Mouse (Mus musculus) CH12.LX (cell line): ENCODE measurements around the gene Tbc1d2b. TPM values are rescaled to one million over a fixed set of nuclear protein-coding genes. Genes with fewer than 3 reads are reported as not detected.
A peak's percentile ranks its signal among the peaks of the same experiment; 100 is the strongest.

Experiments
- DNase-seq: peaks from one replicate; pipeline ENCODE4 v3.0.0-alpha.2; 2013; ENCODE audit errors: extremely low read depth
- H3K27ac ChIP-seq: 2 replicates; pipeline ENCODE4 v1.5.1; 2012; ENCODE audit warnings: low read depth, mild to moderate bottlenecking, control low read depth, moderate library complexity; ENCODE audit not compliant: insufficient read depth
- H3K27me3 ChIP-seq: replicated peaks from 2 replicates; pipeline ENCODE3; 2012; ENCODE audit warnings: inconsistent platforms
- H3K36me3 ChIP-seq, 2 experiments: replicated peaks in 1 of 2; 2 replicates each; pipeline versions ENCODE3 to v1.6.1; 2012; ENCODE audit warnings: inconsistent platforms in 1 of 2, low read length in 1 of 2, mild to moderate bottlenecking in 1 of 2, mixed read lengths in 1 of 2, moderate library complexity in 1 of 2; ENCODE audit not compliant: control insufficient read depth in 1 of 2, insufficient read depth in 1 of 2
- H3K4me1 ChIP-seq, 2 experiments: 2 replicates each; pipeline ENCODE4 v1.6.1; 2012; ENCODE audit warnings: inconsistent platforms in 1 of 2, moderate library complexity in 1 of 2; ENCODE audit not compliant: insufficient read depth in 2 of 2, control insufficient read depth in 1 of 2
- H3K4me2 ChIP-seq: 2 replicates; pipeline ENCODE4 v1.6.1; 2012; ENCODE audit warnings: low read depth, mild to moderate bottlenecking, control low read depth; ENCODE audit not compliant: poor library complexity, insufficient read depth, severe bottlenecking
- H3K4me3 ChIP-seq, 3 experiments: fragments of 150-350 bp in 1 of 3; sonication (generic) in 1 of 3; replicated peaks in 1 of 3; 2 replicates each; pipeline versions ENCODE3 to v1.5.1; 2011 to 2012; ENCODE audit warnings: low read depth in 2 of 3, low read length in 2 of 3, mild to moderate bottlenecking in 2 of 3, moderate library complexity in 2 of 3, control low read depth in 1 of 3, improper control_type of control experiment in 1 of 3, inconsistent platforms in 1 of 3, mixed read lengths in 1 of 3; ENCODE audit not compliant: poor library complexity in 1 of 3
- H3K79me2 ChIP-seq: replicated peaks from 2 replicates; pipeline ENCODE4 v1.6.1; 2012; ENCODE audit warnings: mild to moderate bottlenecking, moderate library complexity; ENCODE audit not compliant: control insufficient read depth, poor library complexity, insufficient read depth, severe bottlenecking; ENCODE audit errors: extremely low read depth
- H3K9ac ChIP-seq: 2 replicates; pipeline ENCODE4 v1.6.1; 2012; ENCODE audit warnings: low read depth, mild to moderate bottlenecking, control low read depth, moderate library complexity; ENCODE audit not compliant: insufficient read depth
- H3K9me3 ChIP-seq: replicated peaks from 2 replicates; pipeline ENCODE3; 2012; ENCODE audit warnings: low read length, inconsistent platforms, mixed read lengths
- CHD1 ChIP-seq: IDR thresholded peaks from 2 replicates; pipeline ENCODE4 v1.6.1; 2012; ENCODE audit warnings: low read depth, low read length, improper control_type of control experiment, inconsistent platforms
- CHD2 ChIP-seq: IDR thresholded peaks from 2 replicates; pipeline ENCODE4 v1.6.1; 2011; ENCODE audit warnings: low read length, improper control_type of control experiment
- E2F4 ChIP-seq: IDR thresholded peaks from 2 replicates; pipeline ENCODE4 v1.6.1; 2011; ENCODE audit warnings: low read depth, low read length, improper control_type of control experiment; ENCODE audit not compliant: insufficient replicate concordance
- GABPA ChIP-seq: IDR thresholded peaks from 2 replicates; pipeline ENCODE4 v1.6.1; 2012; ENCODE audit warnings: low read depth, low read length, improper control_type of control experiment, inconsistent platforms; ENCODE audit not compliant: insufficient replicate concordance
- JUN ChIP-seq: IDR thresholded peaks from 2 replicates; pipeline ENCODE4 v1.6.1; 2011; ENCODE audit warnings: low read depth, mild to moderate bottlenecking, low read length, improper control_type of control experiment, moderate library complexity; ENCODE audit not compliant: insufficient read depth
- MAFK ChIP-seq: IDR thresholded peaks from 2 replicates; pipeline ENCODE4 v1.6.1; 2011; ENCODE audit warnings: low read length, improper control_type of control experiment; ENCODE audit not compliant: insufficient replicate concordance
- MAZ ChIP-seq: IDR thresholded peaks from 2 replicates; pipeline ENCODE4 v1.6.1; 2012; ENCODE audit warnings: low read depth, mild to moderate bottlenecking, inconsistent platforms, low read length, improper control_type of control experiment, moderate library complexity
- MEF2A ChIP-seq: IDR thresholded peaks from 2 replicates; pipeline ENCODE4 v1.6.1; 2014; ENCODE audit warnings: low read depth, mild to moderate bottlenecking, inconsistent platforms, low read length, improper control_type of control experiment, borderline replicate concordance
- POLR2A ChIP-seq: IDR thresholded peaks from 2 replicates; pipeline ENCODE4 v1.6.1; 2011; ENCODE audit warnings: low read depth, mild to moderate bottlenecking, improper control_type of control experiment, low read length
- RCOR1 ChIP-seq: conservative IDR thresholded peaks from 2 replicates; pipeline ENCODE4 v1.6.1; 2012; ENCODE audit warnings: low read depth, mild to moderate bottlenecking, inconsistent platforms, low read length, improper control_type of control experiment
- UBTF ChIP-seq: IDR thresholded peaks from 2 replicates; pipeline ENCODE4 v1.6.1; 2012; ENCODE audit warnings: low read depth, mild to moderate bottlenecking, inconsistent platforms, low read length, improper control_type of control experiment, moderate library complexity
- ZKSCAN1 ChIP-seq: IDR thresholded peaks from 2 replicates; pipeline ENCODE4 v1.6.1; 2012; ENCODE audit warnings: low read depth, inconsistent platforms, low read length, improper control_type of control experiment, borderline replicate concordance
- ZNF384 ChIP-seq: IDR thresholded peaks from 2 replicates; pipeline ENCODE4 v1.6.1; 2012; ENCODE audit warnings: low read depth, low read length, improper control_type of control experiment, inconsistent platforms
- dilution Hi-C: fragments of 300-500 bp; cut with MboI; formaldehyde crosslinking; loops from 2 replicates; pipeline ENCODE4 v1.14.3; 2020; ENCODE audit warnings: low sequenced_read_pairs; ENCODE audit not compliant: extremely low pct_unique_long_range_greater_than_20kb, extremely low pct_ligation_motif_present
- in situ Hi-C: fragments of 300-500 bp; cut with MboI; formaldehyde crosslinking; loops from 3 replicates; pipeline ENCODE4 v1.14.3; 2019; ENCODE audit warnings: low sequenced_read_pairs, low pct_ligation_motif_present, low pct_unique_long_range_greater_than_20kb, mixed read lengths
- polyA plus RNA-seq: library from polyadenylated mRNA; unstranded; fragments of >175 nt; gene quantifications from 2 replicates; pipeline ENCODE4 v1.2.1, GENCODE M21; 2012; ENCODE audit warnings: low read depth; ENCODE audit not compliant: insufficient read length
- total RNA-seq, 2 experiments: library from RNA; depleted of rRNA; stranded (reverse); fragments of 300-350 nt in 1 of 2; fragments of >200 nt in 1 of 2; gene quantifications; 2 replicates each; pipeline ENCODE4 v1.2.3; 2012 to 2014

Tbc1d2b gene
- total and polyA plus RNA-seq, 3 experiments: 0.60 to 1.3 (median 0.76) TPM

DNA sequence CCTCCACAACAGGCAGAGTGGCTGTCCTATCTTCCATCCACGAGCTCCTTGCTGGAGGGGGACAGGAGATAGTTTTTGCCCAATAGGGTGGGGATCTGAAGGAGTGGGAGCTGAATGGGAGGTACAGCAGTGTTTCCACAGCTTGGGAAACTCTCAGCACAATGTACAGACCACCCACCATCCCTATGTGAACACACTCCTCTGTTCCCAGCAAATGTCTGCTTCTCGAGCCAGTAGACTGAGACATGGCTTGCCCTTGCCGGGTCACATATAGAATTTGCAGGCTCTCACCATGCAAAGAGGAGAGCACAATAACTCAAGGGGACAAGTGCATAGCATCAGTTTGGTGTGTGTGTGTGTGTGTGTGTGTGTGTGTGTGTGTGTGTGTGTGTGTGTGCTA lies 87.1 kb downstream of the Tbc1d2b start:
- H3K4me2 ChIP-seq: no peak overlapping the region
- in situ Hi-C loops (no loop called here), dilution Hi-C loops (no loop called here)
- no peak for DNase-seq
- H3K9ac ChIP-seq: no peak overlapping the region
- peak overlapping the region in 1 of 3 experiments; percentile 1 for H3K4me3 ChIP-seq
- peaks cover 60 to 89% of the 10 kb centered on the region in 2 experiments for H3K4me1 ChIP-seq
- no peaks in the 10 kb centered on the region for H3K79me2 ChIP-seq
- H3K27me3 ChIP-seq: no peaks in the 10 kb centered on the region
- H3K27ac ChIP-seq: no peak overlapping the region
- peaks cover 13 to 75% of the 10 kb centered on the region in 2 experiments for H3K36me3 ChIP-seq
- H3K9me3 ChIP-seq: no peaks in the 10 kb centered on the region
- no peak for TF ChIP-seq CHD1
- no peak for TF ChIP-seq ZKSCAN1
- TF ChIP-seq JUN: no peak
- TF ChIP-seq ZNF384: no peak
- no peak for TF ChIP-seq MAFK
- TF ChIP-seq RCOR1: no peak
- no peak for TF ChIP-seq MAZ
- no peak for TF ChIP-seq POLR2A
- no peak for TF ChIP-seq GABPA
- TF ChIP-seq E2F4: no peak
- no peak for TF ChIP-seq MEF2A
- TF ChIP-seq UBTF: no peak

DNA sequence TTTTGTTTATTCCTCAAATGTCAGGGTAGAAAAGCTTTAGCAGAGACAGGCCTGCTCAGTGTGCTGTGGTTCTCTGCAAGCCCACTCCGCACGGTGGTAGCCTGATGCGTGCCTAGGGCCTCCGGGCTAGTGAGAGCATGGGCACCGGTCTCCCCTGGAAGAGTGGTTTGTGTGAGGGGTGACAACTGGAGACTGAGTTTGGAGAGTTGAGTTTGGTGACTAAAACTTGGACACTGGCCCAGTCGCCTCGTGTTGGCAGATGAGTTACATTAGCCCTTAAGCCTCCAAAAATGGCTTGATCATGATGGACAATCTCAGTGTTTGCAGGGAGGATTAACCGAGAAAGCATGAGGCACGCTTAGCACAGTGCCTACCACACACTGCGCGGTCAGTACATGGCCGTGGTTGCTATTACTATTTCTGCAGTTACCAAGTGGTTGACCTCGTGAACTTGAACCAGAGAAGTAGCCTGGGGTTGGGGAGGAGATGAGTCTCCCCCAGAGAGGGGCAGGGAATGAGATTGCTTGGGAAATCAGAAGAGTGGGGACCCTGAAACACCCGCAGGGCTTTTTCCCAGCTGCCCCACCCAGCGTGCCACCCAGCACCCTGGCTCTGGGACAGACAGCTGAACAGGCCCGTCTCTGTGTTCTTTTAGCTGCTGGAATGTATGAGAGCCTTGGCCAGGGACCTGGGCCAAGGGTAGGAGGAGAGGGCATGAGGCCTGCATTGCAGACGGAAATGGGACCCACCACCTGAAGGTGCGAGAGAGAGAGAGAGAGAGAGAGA lies 87.8 kb downstream of the Tbc1d2b start:
- H3K36me3 ChIP-seq: peaks cover 14 to 75% of the 10 kb centered on the region in 2 experiments
- dilution Hi-C loops: no loop called here
- H3K79me2 ChIP-seq: no peaks in the 10 kb centered on the region
- DNase-seq: no peak
- H3K27ac ChIP-seq: no peak overlapping the region
- no peaks in the 10 kb centered on the region for H3K9me3 ChIP-seq
- TF ChIP-seq CHD2 (0 out of 2 replicates have a peak, but pooled peaks have one; percentile 24), RCOR1 (no peak)
- H3K4me1 ChIP-seq: peaks cover 65 to 92% of the 10 kb centered on the region in 2 experiments
- no peak overlapping the region for H3K4me3 ChIP-seq
- H3K27me3 ChIP-seq: no peaks in the 10 kb centered on the region
- in situ Hi-C loops: no loop called here
- no peak overlapping the region for H3K9ac ChIP-seq
- no peak overlapping the region for H3K4me2 ChIP-seq
